Comparison of ENCODE assay signal across 8 mouse cellular contexts in genomic region chr10:128212148-128212547, GRCm38 (mm10). TPM values are rescaled to one million over a fixed set of nuclear protein-coding genes. Genes with fewer than 3 reads are reported as not detected.
A peak's percentile ranks its signal among the peaks of the same experiment; 100 is the strongest.
DNase-seq lines count a peak whose midpoint lies in the region; ATAC-seq lines count a peak whose summit lies in the region.
"Had no signal": no experiment of that assay in that cellular context is flagged by ENCODE, and none has a peak within 500 bp of the region (broad histone marks: within the 10 kb centered on the region; RNA-seq: fewer than 3 reads in every experiment).

No protein-coding gene starts in this region.

- peak overlapping the region; percentile 89 for H3K4me2 ChIP-seq in forebrain, embryonic 13.5 days
- H3K4me2 ChIP-seq in limb, embryonic 15.5 days: peak overlapping the region; percentile 90
- peak overlapping the region; percentile 91 for H3K4me2 ChIP-seq in stomach, embryonic 16.5 days (ENCODE audit: low read depth, low read length)

- 49% methylated on average over 6 of the region's 6 CpGs for WGBS in forebrain, embryonic 13.5 days
- 47% methylated on average over 6 of the region's 6 CpGs for WGBS in limb, embryonic 15.5 days
- WGBS in stomach, embryonic 16.5 days: 47% methylated on average over 6 of the region's 6 CpGs

- H3K4me3 ChIP-seq in megakaryocyte, embryonic 14.5 days (replicated peaks): peak overlapping the region; percentile 94
- H3K4me3 ChIP-seq in forebrain, embryonic 13.5 days: peak overlapping the region; percentile 64
- H3K4me3 ChIP-seq in limb, embryonic 15.5 days: peak overlapping the region; percentile 67
- peak overlapping the region; percentile 74 for H3K4me3 ChIP-seq in stomach, embryonic 16.5 days (replicated peaks; ENCODE audit: low read length)

- H3K9ac ChIP-seq in forebrain, embryonic 13.5 days: peak overlapping the region; percentile 70; the same call in 1 of the 2 replicates
- H3K9ac ChIP-seq in limb, embryonic 15.5 days: no peak overlapping the region
- H3K9ac ChIP-seq in stomach, embryonic 16.5 days (ENCODE audit: low read length): peak overlapping the region; percentile 77

- no peaks in the 10 kb centered on the region for H3K9me3 ChIP-seq in megakaryocyte, embryonic 14.5 days
- H3K9me3 ChIP-seq in forebrain, embryonic 13.5 days (replicated peaks): no peaks in the 10 kb centered on the region
- no peaks in the 10 kb centered on the region for H3K9me3 ChIP-seq in limb, embryonic 15.5 days
- no peaks in the 10 kb centered on the region for H3K9me3 ChIP-seq in stomach, embryonic 16.5 days (replicated peaks; ENCODE audit: control insufficient read depth, low read length)

- no peak for DNase-seq in spleen, adult 12 weeks (ENCODE audit: low spot score)
- DNase-seq in layer of hippocampus, postnatal 25 days (ENCODE audit: extremely low spot score in 1 of 2, low spot score in 1 of 2): no peak

- H3K4me1 ChIP-seq in megakaryocyte, embryonic 14.5 days: peaks cover 26% of the 10 kb centered on the region
- peaks cover 12% of the 10 kb centered on the region for H3K4me1 ChIP-seq in forebrain, embryonic 13.5 days
- H3K4me1 ChIP-seq in limb, embryonic 15.5 days: peaks cover 17% of the 10 kb centered on the region
- peaks cover 4% of the 10 kb centered on the region for H3K4me1 ChIP-seq in stomach, embryonic 16.5 days (ENCODE audit: control insufficient read depth, insufficient read depth, low read length)

- H3K27me3 ChIP-seq in megakaryocyte, embryonic 14.5 days (replicated peaks): peaks cover 11% of the 10 kb centered on the region
- H3K27me3 ChIP-seq in forebrain, embryonic 13.5 days: peaks cover 17% of the 10 kb centered on the region
- no peaks in the 10 kb centered on the region for H3K27me3 ChIP-seq in limb, embryonic 15.5 days
- H3K27me3 ChIP-seq in stomach, embryonic 16.5 days (ENCODE audit: control insufficient read depth, insufficient read depth, low read length): 0 out of 2 replicates have a peak, but pooled peaks cover 4% of the 10 kb centered on the region

- H3K36me3 ChIP-seq in megakaryocyte, embryonic 14.5 days (replicated peaks; ENCODE audit: low read length): peaks cover 17% of the 10 kb centered on the region
- H3K36me3 ChIP-seq in forebrain, embryonic 13.5 days (ENCODE audit: poor library complexity, severe bottlenecking): no peaks in the 10 kb centered on the region
- H3K36me3 ChIP-seq in limb, embryonic 15.5 days: peaks cover 3% of the 10 kb centered on the region; the same call in 1 of the 2 replicates
- H3K36me3 ChIP-seq in stomach, embryonic 16.5 days (ENCODE audit: control insufficient read depth, insufficient read depth, low read length): no peaks in the 10 kb centered on the region

- no peak for ATAC-seq in megakaryocyte, adult 5-6 weeks (ENCODE audit: poor library complexity, severe bottlenecking)
- ATAC-seq in forebrain, embryonic 13.5 days: no peak
- no peak for ATAC-seq in limb, embryonic 15.5 days (ENCODE audit: insufficient number of reproducible peaks, low FRiP score, low TSS enrichment, low read depth)
- ATAC-seq in stomach, embryonic 16.5 days (ENCODE audit: insufficient read depth, low FRiP score): no peak

- H3K27ac ChIP-seq in forebrain, embryonic 13.5 days: peak overlapping the region; percentile 57; the same call in 1 of the 2 replicates
- peak overlapping the region; percentile 44; the same call in 1 of the 2 replicates for H3K27ac ChIP-seq in limb, embryonic 15.5 days
- H3K27ac ChIP-seq in stomach, embryonic 16.5 days (ENCODE audit: low read length): no peak overlapping the region

RNA-seq across cellular contexts. Expression of gene Spryd4, which starts 0.5 kb away (rescaled TPM):
- 0.73 TPM in 1 of 2 replicates, not detected in the other for polyA plus RNA-seq in megakaryocyte, embryonic 14.5 days (2012; ENCODE audit: insufficient read depth, low replicate concordance)
- 6.5 and 6.9 TPM in 2 replicates for total RNA-seq in megakaryocyte, adult 5-6 weeks (2015)
- total RNA-seq in megakaryocyte, adult 5-6 weeks (2017): 9.0 and 10.6 TPM in 2 replicates
- 17.9 and 19.1 TPM in 2 replicates for polyA plus RNA-seq in forebrain, embryonic 13.5 days (2015; fragmentation: Nextera tagmentation; extraction: Ambion mirVana)
- polyA plus RNA-seq in limb, embryonic 15.5 days (2015; fragmentation: Nextera tagmentation; extraction: Ambion mirVana): 34.2 and 36.3 TPM in 2 replicates
- polyA plus RNA-seq in stomach, embryonic 16.5 days (2015; fragmentation: Nextera tagmentation; extraction: Ambion mirVana): 32.4 and 33.5 TPM in 2 replicates
- total RNA-seq in layer of hippocampus, postnatal 25 days (2021): 10 to 100 TPM in 1 of 2 experiments, 1 to 10 TPM in 1; 8.5 to 10.6 TPM

RNA-seq across cellular contexts. Expression of gene Mip, which starts 13.5 kb away (rescaled TPM):
- not detected in 2 replicates for polyA plus RNA-seq in megakaryocyte, embryonic 14.5 days (2012; ENCODE audit: insufficient read depth, low replicate concordance)
- total RNA-seq in megakaryocyte, adult 5-6 weeks (2015): not detected in 2 replicates
- 0.33 TPM in 1 of 2 replicates, not detected in the other for total RNA-seq in megakaryocyte, adult 5-6 weeks (2017)
- 0.13 and 0.21 TPM in 2 replicates for polyA plus RNA-seq in forebrain, embryonic 13.5 days (2015; fragmentation: Nextera tagmentation; extraction: Ambion mirVana)
- 0.12 and 0.26 TPM in 2 replicates for polyA plus RNA-seq in limb, embryonic 15.5 days (2015; fragmentation: Nextera tagmentation; extraction: Ambion mirVana)
- polyA plus RNA-seq in stomach, embryonic 16.5 days (2015; fragmentation: Nextera tagmentation; extraction: Ambion mirVana): not detected in 2 replicates
- total RNA-seq in layer of hippocampus, postnatal 25 days (2021): not detected
- total RNA-seq: gastrocnemius, postnatal 4 days had no signal

RNA-seq across cellular contexts. Expression of gene Gls2, which starts 17.9 kb away (rescaled TPM):
- polyA plus RNA-seq in megakaryocyte, embryonic 14.5 days (2012; ENCODE audit: insufficient read depth, low replicate concordance): 1.8 TPM in 1 of 2 replicates, not detected in the other
- 0.71 TPM in 1 of 2 replicates, not detected in the other for total RNA-seq in megakaryocyte, adult 5-6 weeks (2015)
- not detected in 2 replicates for total RNA-seq in megakaryocyte, adult 5-6 weeks (2017)
- polyA plus RNA-seq in forebrain, embryonic 13.5 days (2015; fragmentation: Nextera tagmentation; extraction: Ambion mirVana): 0.48 and 1.3 TPM in 2 replicates
- polyA plus RNA-seq in limb, embryonic 15.5 days (2015; fragmentation: Nextera tagmentation; extraction: Ambion mirVana): 1.8 TPM in 2 replicates
- polyA plus RNA-seq in stomach, embryonic 16.5 days (2015; fragmentation: Nextera tagmentation; extraction: Ambion mirVana): 3.2 and 3.7 TPM in 2 replicates
- 10 to 100 TPM; 19.2 to 23.5 TPM for total RNA-seq in layer of hippocampus, postnatal 25 days (2021)

RNA-seq across cellular contexts. Expression of gene Timeless, which starts 19.7 kb away (rescaled TPM):
- polyA plus RNA-seq in megakaryocyte, embryonic 14.5 days (2012; ENCODE audit: insufficient read depth, low replicate concordance): 2.2 and 8.3 TPM in 2 replicates
- 14.1 and 16.1 TPM in 2 replicates for total RNA-seq in megakaryocyte, adult 5-6 weeks (2015)
- total RNA-seq in megakaryocyte, adult 5-6 weeks (2017): 33.2 and 34.2 TPM in 2 replicates
- polyA plus RNA-seq in forebrain, embryonic 13.5 days (2015; fragmentation: Nextera tagmentation; extraction: Ambion mirVana): 52.9 and 62.1 TPM in 2 replicates
- polyA plus RNA-seq in limb, embryonic 15.5 days (2015; fragmentation: Nextera tagmentation; extraction: Ambion mirVana): 46.2 and 46.9 TPM in 2 replicates
- polyA plus RNA-seq in stomach, embryonic 16.5 days (2015; fragmentation: Nextera tagmentation; extraction: Ambion mirVana): 30.4 and 35.0 TPM in 2 replicates
- 1 to 10 TPM; 4.3 to 5.6 TPM for total RNA-seq in layer of hippocampus, postnatal 25 days (2021)

RNA-seq across cellular contexts. Expression of gene Rbms2, which starts 32.1 kb away (rescaled TPM):
- polyA plus RNA-seq in megakaryocyte, embryonic 14.5 days (2012; ENCODE audit: insufficient read depth, low replicate concordance): 1.6 and 7.6 TPM in 2 replicates
- total RNA-seq in megakaryocyte, adult 5-6 weeks (2015): 2.9 and 4.0 TPM in 2 replicates
- total RNA-seq in megakaryocyte, adult 5-6 weeks (2017): 1.5 and 5.4 TPM in 2 replicates
- polyA plus RNA-seq in forebrain, embryonic 13.5 days (2015; fragmentation: Nextera tagmentation; extraction: Ambion mirVana): 12.6 and 12.9 TPM in 2 replicates
- 42.2 and 43.8 TPM in 2 replicates for polyA plus RNA-seq in limb, embryonic 15.5 days (2015; fragmentation: Nextera tagmentation; extraction: Ambion mirVana)
- 30.3 and 34.2 TPM in 2 replicates for polyA plus RNA-seq in stomach, embryonic 16.5 days (2015; fragmentation: Nextera tagmentation; extraction: Ambion mirVana)
- 10 to 100 TPM; 11.5 to 11.9 TPM for total RNA-seq in layer of hippocampus, postnatal 25 days (2021)

Comparison
In these comparisons a context has a peak if more than half of its experiments do, and no peak if none do; other contexts are left out.
1. RNA of gene Spryd4, which starts 0.5 kb away (polyA plus RNA-seq): 34.2 to 36.3 TPM in limb, embryonic 15.5 days, 32.4 to 33.5 TPM in stomach, embryonic 16.5 days and 17.9 to 19.1 TPM in forebrain, embryonic 13.5 days; 0.73 TPM in megakaryocyte, embryonic 14.5 days; every median in the first group is over 10 times any median in the second.
2. Peak in every context shown above with its lines, with median percentiles within 50 percentile points of each other: H3K4me3 ChIP-seq and H3K4me2 ChIP-seq.